Mouse (Mus musculus) natural killer cell, adult 2 months (primary cell): ENCODE measurements around the gene Cox11.

Source experiments
- DNase-seq, 2 experiments: peaks; one replicate each; pipeline ENCODE4 v3.0.0; 2022; ENCODE audit warnings: low spot score in 2 of 2

The Cox11 gene

GRCm38 (mm10) chr11:90637440-90638311 is at the start of gene Cox11, which contains the start of gene Stxbp4:
Gene Cox11, plus strand, starts transcription at chr11:90638173.
Gene Stxbp4, minus strand, starts transcription at chr11:90638084.
- peak; percentile 86 to 90 for DNase-seq

DNA sequence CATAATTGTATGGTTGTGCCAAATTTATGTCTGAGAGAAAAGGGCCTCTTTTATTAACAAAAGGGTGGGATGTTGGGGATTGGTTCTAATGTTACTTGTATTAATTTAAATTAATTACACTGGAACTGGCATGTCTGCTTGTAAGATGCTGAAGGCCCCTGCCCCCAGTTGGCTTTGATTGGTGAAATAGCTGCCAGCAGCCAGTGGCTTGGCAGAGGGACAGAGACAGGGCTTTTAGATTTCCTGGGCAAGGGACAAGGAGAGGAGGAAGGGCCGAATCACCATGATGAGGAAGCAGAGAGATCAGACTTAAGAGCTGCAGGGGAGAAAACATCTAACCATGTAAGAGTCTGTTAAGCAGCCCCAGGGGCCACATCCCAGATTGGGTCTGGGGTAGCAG is 47.0 kb upstream of the Cox11 start:
- no peak for DNase-seq

GRCm38 (mm10) chr11:90595826-90596225 is 42.1 kb upstream of the Cox11 start:
- no peak for DNase-seq

DNA sequence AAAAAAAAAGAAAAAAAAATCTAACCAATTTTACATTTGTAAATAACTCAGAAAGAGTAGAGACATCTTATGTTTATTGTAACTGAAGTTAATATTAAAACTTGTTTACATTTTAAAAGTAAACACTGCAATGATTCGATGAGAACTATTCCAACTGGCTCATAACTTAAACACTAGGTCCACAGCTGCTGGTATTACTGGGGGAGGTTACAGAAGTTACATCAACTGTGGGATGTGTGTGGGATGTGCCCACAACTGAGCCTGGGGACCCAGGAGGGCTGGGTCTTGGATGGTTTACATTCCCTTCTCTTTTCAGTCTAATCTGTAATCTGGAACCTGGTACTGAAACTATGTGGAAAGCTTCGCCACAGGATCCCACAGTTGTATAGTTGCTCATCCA is 34.9 kb upstream of the Cox11 start:
- DNase-seq = no peak

DNA sequence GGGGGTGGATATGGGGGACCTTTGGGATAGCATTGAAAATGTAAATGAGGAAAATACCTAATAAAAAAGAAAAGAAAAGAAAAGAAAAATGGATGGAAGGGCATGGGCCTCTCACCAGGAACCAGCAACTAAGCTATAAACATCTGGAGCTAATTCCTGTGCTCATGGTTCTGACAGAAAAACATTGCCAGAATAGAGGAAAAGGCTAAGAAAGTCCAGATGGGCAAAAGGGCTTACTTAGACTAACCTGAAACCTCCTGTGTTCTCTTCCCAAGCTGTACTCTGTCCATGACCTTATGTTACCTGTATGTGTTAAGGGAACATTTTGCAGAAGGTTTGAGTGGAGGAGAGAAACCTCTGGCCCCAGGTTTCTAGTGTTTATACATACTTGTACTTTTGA is 25.9 kb upstream of the Cox11 start:
- no peak for DNase-seq

DNA sequence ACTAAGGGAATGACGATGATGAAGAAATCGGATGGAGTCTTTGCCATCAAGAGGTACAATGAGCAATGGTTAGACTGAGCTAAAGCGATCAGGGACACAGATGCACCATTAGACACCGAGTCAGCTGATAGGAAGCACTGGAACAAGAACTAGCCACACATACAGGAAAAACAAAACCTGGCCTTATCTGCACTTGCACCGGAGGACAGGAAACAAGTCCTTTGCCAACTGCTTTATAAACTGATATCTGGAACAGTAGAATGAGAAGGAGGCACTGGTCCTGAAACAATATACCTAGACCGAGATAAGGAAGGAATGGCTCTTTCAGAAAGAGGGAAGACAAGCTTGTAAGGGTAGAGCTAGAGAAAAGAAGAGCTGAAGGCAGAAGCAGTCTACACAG is 23.2 kb upstream of the Cox11 start:
- no peak for DNase-seq

DNA sequence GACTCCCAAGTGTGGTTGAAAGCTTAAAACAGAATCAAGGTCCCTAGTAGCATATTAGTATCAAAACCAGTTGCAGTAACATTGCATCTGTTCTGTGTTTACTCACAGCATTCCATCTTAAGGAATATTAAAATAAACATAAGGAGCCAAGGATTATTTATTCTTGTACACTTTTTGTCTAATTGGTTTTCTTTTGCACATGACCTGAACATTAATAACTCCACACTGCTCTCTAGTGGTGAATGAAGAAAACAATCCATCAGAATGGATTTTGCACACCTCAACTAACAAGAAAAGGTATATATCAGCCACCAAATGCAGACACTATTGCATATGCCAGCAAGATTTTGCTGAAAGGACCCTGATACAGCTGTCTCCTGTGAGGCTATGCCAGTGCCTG is 21.5 kb upstream of the Cox11 start:
- DNase-seq = no peak

DNA sequence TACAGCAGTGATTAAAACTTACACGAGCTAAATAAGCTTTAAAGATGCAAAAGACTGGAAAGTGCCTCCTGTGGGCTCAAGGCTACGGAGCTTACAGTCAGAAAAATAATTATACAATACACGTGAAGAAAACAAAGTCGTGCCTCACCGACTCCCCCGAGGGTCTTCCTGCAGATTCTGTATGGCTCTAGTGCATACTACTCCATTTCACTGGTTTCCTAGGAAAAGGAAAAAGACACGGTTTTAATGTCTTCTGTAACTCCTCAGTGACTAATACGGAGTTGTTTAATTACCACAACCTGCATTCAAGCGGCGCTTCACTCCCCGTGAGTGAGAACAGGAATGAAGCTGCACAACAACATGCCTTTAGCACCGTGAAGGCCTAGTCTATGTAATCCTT is 15.9 kb upstream of the Cox11 start:
- no peak for DNase-seq

DNA sequence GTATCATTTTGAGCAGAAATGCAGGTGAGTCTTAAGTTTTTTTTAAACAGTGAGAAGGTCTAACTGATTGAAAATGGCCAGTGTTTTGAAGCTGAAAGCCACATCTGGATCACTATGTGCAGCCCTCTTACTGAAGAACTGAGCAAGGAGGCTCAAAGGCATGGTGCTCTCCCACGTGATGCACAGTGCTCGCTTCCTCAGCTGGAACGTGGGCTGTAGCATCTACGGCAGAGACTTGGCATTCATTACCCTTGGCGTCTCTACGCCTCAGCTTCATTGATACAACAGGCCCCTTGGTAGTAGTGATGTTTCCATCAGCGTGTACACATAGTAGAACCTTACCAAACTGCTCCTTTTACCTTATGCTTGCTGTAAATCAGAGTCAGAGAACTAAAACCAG is 15.5 kb upstream of the Cox11 start:
- no peak for DNase-seq

- DNase-seq = no peak
Measured at GRCm38 (mm10) chr11:90623477-90623876, 14.5 kb upstream of the Cox11 start.

GRCm38 (mm10) chr11:90625174-90625573 is 12.8 kb upstream of the Cox11 start:
- DNase-seq = no peak

GRCm38 (mm10) chr11:90627751-90628150 is 10.2 kb upstream of the Cox11 start:
- no peak for DNase-seq

- no peak for DNase-seq
Measured at GRCm38 (mm10) chr11:90632480-90632879, 5.5 kb upstream of the Cox11 start.

- no peak for DNase-seq
Measured at GRCm38 (mm10) chr11:90634661-90635060, 3.3 kb upstream of the Cox11 start.

GRCm38 (mm10) chr11:90638312-90638830 is 398 bp downstream of the Cox11 start:
- DNase-seq = no peak

GRCm38 (mm10) chr11:90649777-90650176 is 11.8 kb downstream of the Cox11 start:
- DNase-seq = no peak

GRCm38 (mm10) chr11:90650231-90650885 is 12.4 kb downstream of the Cox11 start:
- DNase-seq = no peak

GRCm38 (mm10) chr11:90652603-90653002 is 14.6 kb downstream of the Cox11 start:
- DNase-seq = no peak

- no peak for DNase-seq
Measured at GRCm38 (mm10) chr11:90657527-90657926, 19.6 kb downstream of the Cox11 start.

DNA sequence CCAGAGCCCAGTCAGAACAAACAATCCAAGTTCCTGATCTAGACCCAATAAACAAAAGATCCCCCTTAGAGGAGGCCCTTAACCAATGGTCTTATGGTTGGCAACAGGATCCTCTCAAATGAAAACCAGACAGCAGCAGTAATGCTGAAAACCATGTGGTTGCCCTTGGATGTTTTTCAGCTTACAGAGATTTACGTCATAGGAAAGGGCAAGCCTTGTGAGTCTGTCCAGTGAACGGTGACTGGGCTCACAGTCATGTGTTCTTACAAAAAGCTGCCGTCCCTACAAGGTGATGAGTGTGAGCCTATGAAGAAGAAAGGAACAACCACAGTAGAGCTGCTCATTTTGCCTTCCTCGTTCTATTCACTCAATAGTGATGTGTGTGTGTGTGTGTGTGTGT is 22.7 kb downstream of the Cox11 start:
- DNase-seq = no peak

- no peak for DNase-seq
Measured at GRCm38 (mm10) chr11:90663052-90663451, 25.1 kb downstream of the Cox11 start.

- DNase-seq = no peak
Measured at GRCm38 (mm10) chr11:90663618-90664297, 25.8 kb downstream of the Cox11 start.
